Mouse (Mus musculus): Measurements from ENCODE around the gene Fars2. TPM values are rescaled to one million over a fixed set of nuclear protein-coding genes. Genes with fewer than 3 reads are reported as not detected.
"Not testable (repeated sequence)": the region's sequence is repeated elsewhere in the genome, so short reads cannot be mapped to it uniquely, and the experiment has no call there.

Fars2 gene
- polyA plus RNA-seq, 1 experiment from 2014 or later = 32.5 TPM

DNA sequence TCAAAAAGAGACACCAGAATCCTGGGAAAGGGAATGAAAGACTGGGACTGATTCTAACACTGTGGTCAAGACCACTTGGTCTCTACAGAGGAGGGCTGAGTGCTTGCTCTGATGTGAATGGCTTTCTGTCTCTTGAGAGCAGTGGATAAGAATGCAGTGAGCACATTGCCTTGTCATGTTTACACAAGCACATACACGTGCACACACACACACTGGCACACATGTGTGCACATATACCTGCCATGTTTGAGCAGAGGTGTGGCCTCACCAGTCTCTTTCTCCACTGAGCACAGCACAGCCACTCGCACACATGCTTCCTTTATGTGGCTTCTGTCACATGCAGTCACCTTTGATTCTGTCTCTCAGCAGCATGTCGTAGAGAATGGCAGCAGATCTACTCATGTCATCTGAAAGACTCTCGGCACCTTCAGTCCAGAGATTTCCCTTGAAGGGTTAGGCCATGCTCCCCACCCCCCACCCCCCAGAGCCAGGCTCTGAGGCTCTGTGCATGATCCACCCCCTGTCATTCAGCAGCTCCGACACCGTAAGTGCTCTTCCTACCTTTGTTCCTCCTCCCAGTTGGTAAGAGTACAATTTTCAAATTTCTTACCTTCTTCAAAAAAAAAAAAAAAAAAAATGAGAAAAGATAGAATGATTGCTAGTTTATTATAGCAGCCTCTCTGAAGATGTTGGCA lies 313.4 kb downstream of the Fars2 start:
- 71% methylated on average over 6 of the region's 6 CpGs for WGBS
- DNase-seq (ENCODE audit: low spot score) (no peak), ATAC-seq (ENCODE audit: low read depth) (no peak)
- H3K4me2 ChIP-seq (ENCODE audit: low read depth, low read length) = no peak overlapping the region
- no peaks in the 10 kb centered on the region for H3K4me1 ChIP-seq (ENCODE audit: control insufficient read depth, insufficient read depth, low read length)
- no peaks in the 10 kb centered on the region for H3K27me3 ChIP-seq (replicated peaks; ENCODE audit: control insufficient read depth, insufficient read depth, low read length)
- no peaks in the 10 kb centered on the region for H3K36me3 ChIP-seq (ENCODE audit: control insufficient read depth, insufficient read depth, low read length)
- no peaks in the 10 kb centered on the region for H3K9me3 ChIP-seq (ENCODE audit: control insufficient read depth, low read length)
- H3K27ac ChIP-seq (replicated peaks; ENCODE audit: low read depth, low read length) = no peak overlapping the region
- no peak overlapping the region for H3K4me3 ChIP-seq (ENCODE audit: low read depth, low read length)
- no peak overlapping the region for H3K9ac ChIP-seq (ENCODE audit: low read depth, low read length)

DNA sequence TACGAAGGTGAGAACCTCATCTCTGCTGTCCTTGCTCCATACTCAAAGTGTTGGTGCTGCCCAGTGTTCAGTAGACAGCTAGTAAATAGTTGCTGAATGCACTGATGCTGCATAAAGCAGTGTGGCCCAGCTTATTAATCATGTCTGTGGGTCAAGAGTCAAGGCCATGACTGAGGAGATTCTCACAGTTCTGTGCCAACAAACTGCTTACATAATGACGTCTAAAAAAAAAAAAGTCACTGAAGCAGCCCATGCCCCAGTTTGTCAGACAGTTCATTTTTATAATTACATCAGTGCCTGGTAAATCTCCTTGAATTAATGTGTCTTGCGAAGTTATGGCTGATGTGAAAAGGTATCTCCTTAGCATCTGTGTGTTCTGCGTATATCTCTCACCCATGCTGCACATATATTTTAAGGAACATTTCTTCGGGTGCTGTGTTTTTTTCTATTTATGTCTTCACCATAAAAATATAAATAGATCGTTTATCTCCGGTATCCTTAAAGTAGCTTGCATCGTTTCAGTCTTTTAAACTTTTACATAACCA lies 314.8 kb downstream of the Fars2 start:
- H3K9me3 ChIP-seq (ENCODE audit: control insufficient read depth, low read length) = no peaks in the 10 kb centered on the region
- no peak for DNase-seq (ENCODE audit: low spot score)
- H3K36me3 ChIP-seq (ENCODE audit: control insufficient read depth, insufficient read depth, low read length) = no peaks in the 10 kb centered on the region
- no peak overlapping the region for H3K4me3 ChIP-seq (ENCODE audit: low read depth, low read length)
- H3K4me1 ChIP-seq (ENCODE audit: control insufficient read depth, insufficient read depth, low read length) = no peaks in the 10 kb centered on the region
- no peaks in the 10 kb centered on the region for H3K27me3 ChIP-seq (replicated peaks; ENCODE audit: control insufficient read depth, insufficient read depth, low read length)
- H3K27ac ChIP-seq (replicated peaks; ENCODE audit: low read depth, low read length) = no peak overlapping the region
- H3K4me2 ChIP-seq (ENCODE audit: low read depth, low read length) = no peak overlapping the region
- ATAC-seq (ENCODE audit: low read depth) = no peak
- WGBS = 87% methylated on average over 8 of the region's 8 CpGs
- H3K9ac ChIP-seq (ENCODE audit: low read depth, low read length) = no peak overlapping the region

DNA sequence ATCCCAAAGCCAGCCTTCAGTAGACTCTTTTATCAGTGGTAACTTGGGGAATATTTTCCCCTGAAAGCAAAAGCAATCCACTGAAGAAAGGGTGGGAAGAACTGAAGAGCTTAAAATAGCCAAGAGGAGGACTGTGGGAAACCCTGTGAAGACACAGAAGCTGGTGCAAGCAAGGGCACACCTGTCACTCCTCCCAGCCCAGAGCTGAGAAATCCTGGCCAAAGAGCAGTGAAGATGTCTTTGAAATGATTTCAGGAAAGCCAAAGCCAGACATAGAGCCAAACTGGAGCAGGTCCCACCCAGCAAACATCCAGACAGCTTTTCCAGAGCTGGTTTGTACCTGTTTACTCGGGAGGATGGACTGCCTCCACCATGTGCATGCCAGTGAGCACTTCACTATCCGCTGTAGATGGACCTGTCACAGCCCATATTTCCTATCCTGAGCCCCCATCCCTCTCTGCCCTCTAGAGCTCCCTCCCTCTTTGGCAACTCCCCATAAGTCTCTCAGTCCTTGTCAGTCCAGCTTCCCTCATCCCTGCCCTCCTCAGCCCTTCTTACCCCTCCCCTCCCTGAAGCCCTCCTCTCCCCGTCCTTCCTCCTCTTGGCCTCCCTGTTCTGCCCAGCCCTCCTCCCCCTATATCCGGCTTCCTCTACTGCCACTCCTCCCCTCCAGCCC lies 327.7 kb downstream of the Fars2 start:
- H3K4me1 ChIP-seq (ENCODE audit: control insufficient read depth, insufficient read depth, low read length) = no peaks in the 10 kb centered on the region
- H3K36me3 ChIP-seq (ENCODE audit: control insufficient read depth, insufficient read depth, low read length) = no peaks in the 10 kb centered on the region
- H3K9ac ChIP-seq (ENCODE audit: low read depth, low read length) = no peak overlapping the region
- H3K4me2 ChIP-seq (ENCODE audit: low read depth, low read length) = no peak overlapping the region
- H3K27ac ChIP-seq (replicated peaks; ENCODE audit: low read depth, low read length) = no peak overlapping the region
- no peak for DNase-seq (ENCODE audit: low spot score)
- ATAC-seq (ENCODE audit: low read depth) = no peak
- 48% methylated on average over 4 of the region's 4 CpGs for WGBS
- H3K9me3 ChIP-seq (ENCODE audit: control insufficient read depth, low read length) = no peaks in the 10 kb centered on the region
- H3K27me3 ChIP-seq (replicated peaks; ENCODE audit: control insufficient read depth, insufficient read depth, low read length) = no peaks in the 10 kb centered on the region
- no peak overlapping the region for H3K4me3 ChIP-seq (ENCODE audit: low read depth, low read length)

DNA sequence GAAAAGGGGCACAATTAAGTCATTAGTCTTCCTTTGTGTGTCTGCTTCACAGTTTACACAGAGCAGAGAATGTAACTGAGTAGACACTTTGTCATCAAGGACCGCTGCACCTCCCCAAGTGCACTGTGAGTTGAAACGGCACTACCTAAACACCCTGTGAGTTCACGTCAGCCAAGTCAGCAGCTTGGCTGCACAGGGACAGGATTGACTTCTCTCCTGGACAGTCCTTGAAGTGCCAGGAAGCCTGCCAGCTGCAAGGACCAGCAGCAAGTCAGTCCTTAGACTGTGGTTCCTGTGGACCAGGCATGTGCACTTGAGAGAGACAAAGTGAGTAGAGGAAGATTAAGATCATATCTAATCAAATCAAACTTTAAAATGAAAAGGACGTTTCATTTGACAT lies 330.7 kb downstream of the Fars2 start:
- Histone ChIP-seq H3K4me1 (ENCODE audit: control insufficient read depth, insufficient read depth, low read length) (no peaks in the 10 kb centered on the region), H3K36me3 (ENCODE audit: control insufficient read depth, insufficient read depth, low read length) (no peaks in the 10 kb centered on the region), H3K27ac (replicated peaks; ENCODE audit: low read depth, low read length) (no peak overlapping the region), H3K4me2 (ENCODE audit: low read depth, low read length) (no peak overlapping the region), H3K9me3 (ENCODE audit: control insufficient read depth, low read length) (no peaks in the 10 kb centered on the region), H3K9ac (ENCODE audit: low read depth, low read length) (no peak overlapping the region), H3K27me3 (replicated peaks; ENCODE audit: control insufficient read depth, insufficient read depth, low read length) (no peaks in the 10 kb centered on the region), H3K4me3 (ENCODE audit: low read depth, low read length) (no peak overlapping the region)
- no peak for DNase-seq (ENCODE audit: low spot score)
- 58% methylated on average over 4 of the region's 4 CpGs for WGBS
- no peak for ATAC-seq (ENCODE audit: low read depth)

DNA sequence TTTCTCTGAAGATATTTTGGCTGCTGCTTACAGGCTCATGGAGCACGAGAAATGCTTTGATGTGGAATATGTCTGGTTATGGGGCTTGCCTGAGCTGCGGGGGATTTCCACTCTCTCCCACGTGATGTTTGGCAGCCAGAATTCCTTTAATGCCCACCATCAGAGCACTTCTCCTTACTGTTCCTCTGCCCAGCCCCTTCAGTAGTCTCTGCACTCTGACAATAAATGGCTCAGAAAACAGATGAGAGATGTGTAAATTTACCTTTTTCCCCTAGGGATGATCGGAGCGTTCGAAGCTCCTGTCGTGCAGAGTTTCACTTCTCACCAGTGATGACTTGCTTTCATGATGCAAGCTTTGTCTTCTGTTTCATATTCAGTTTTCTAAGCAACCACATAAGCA lies 331.4 kb downstream of the Fars2 start:
- no peak overlapping the region for H3K4me2 ChIP-seq (ENCODE audit: low read depth, low read length)
- H3K9me3 ChIP-seq (ENCODE audit: control insufficient read depth, low read length) = no peaks in the 10 kb centered on the region
- WGBS = 55% methylated on average over 7 of the region's 7 CpGs
- no peak overlapping the region for H3K9ac ChIP-seq (ENCODE audit: low read depth, low read length)
- no peak overlapping the region for H3K27ac ChIP-seq (replicated peaks; ENCODE audit: low read depth, low read length)
- H3K36me3 ChIP-seq (ENCODE audit: control insufficient read depth, insufficient read depth, low read length) = no peaks in the 10 kb centered on the region
- DNase-seq (ENCODE audit: low spot score) = peak; percentile 29
- H3K27me3 ChIP-seq (replicated peaks; ENCODE audit: control insufficient read depth, insufficient read depth, low read length) = no peaks in the 10 kb centered on the region
- no peaks in the 10 kb centered on the region for H3K4me1 ChIP-seq (ENCODE audit: control insufficient read depth, insufficient read depth, low read length)
- no peak overlapping the region for H3K4me3 ChIP-seq (ENCODE audit: low read depth, low read length)
- no peak for ATAC-seq (ENCODE audit: low read depth)

DNA sequence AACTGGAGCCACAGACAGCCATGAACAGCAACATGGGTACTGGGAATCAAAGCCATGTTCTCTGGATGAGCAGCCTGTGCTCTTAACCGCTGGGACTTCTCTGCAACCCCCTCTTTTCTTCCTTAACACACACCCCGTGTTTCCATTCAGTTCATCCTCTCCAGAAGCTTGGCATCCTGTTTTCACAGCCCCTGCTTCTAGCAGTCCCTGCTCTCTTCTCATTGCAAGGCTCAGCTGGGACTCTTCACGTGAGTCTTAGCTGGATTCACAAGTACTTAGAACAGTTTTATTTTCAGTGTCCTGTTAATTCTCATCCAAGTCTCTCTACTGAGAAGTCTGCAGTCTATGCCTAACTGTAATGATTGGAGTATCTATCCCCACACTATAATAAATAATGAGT lies 334.2 kb downstream of the Fars2 start:
- Histone ChIP-seq H3K27me3 (replicated peaks; ENCODE audit: control insufficient read depth, insufficient read depth, low read length) (no peaks in the 10 kb centered on the region), H3K36me3 (ENCODE audit: control insufficient read depth, insufficient read depth, low read length) (no peaks in the 10 kb centered on the region), H3K9me3 (ENCODE audit: control insufficient read depth, low read length) (no peaks in the 10 kb centered on the region), H3K4me3 (ENCODE audit: low read depth, low read length) (no peak overlapping the region), H3K4me1 (ENCODE audit: control insufficient read depth, insufficient read depth, low read length) (no peaks in the 10 kb centered on the region), H3K9ac (ENCODE audit: low read depth, low read length) (no peak overlapping the region), H3K27ac (replicated peaks; ENCODE audit: low read depth, low read length) (no peak overlapping the region), H3K4me2 (ENCODE audit: low read depth, low read length) (no peak overlapping the region)
- ATAC-seq (ENCODE audit: low read depth) (no peak), DNase-seq (ENCODE audit: low spot score) (no peak)
- WGBS = 65% methylated on average over 3 of the region's 3 CpGs

DNA sequence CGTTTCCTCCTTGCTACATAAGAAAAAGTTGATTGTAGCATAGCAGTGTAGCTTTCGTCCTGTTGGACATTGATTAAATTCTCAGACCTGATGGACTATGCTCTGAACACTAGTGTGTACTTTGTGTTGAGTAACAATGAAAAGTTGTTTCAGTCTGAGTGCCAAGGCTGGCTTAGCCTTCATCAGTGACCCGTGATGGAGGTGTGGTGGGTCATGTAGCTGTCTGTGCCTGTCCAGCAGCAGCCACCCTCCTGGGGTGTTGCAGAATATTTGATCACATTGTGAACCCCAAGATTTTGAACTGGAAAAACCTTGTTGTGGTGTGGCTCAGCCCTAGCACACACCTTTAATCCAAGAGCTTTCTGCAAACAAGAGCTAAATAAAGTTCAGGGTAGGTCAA lies 343.3 kb downstream of the Fars2 start:
- Histone ChIP-seq H3K4me2 (ENCODE audit: low read depth, low read length) (no peak overlapping the region), H3K4me3 (ENCODE audit: low read depth, low read length) (no peak overlapping the region), H3K9ac (ENCODE audit: low read depth, low read length) (no peak overlapping the region), H3K36me3 (ENCODE audit: control insufficient read depth, insufficient read depth, low read length) (no peaks in the 10 kb centered on the region), H3K4me1 (ENCODE audit: control insufficient read depth, insufficient read depth, low read length) (no peaks in the 10 kb centered on the region), H3K9me3 (ENCODE audit: control insufficient read depth, low read length) (no peaks in the 10 kb centered on the region), H3K27ac (replicated peaks; ENCODE audit: low read depth, low read length) (no peak overlapping the region), H3K27me3 (replicated peaks; ENCODE audit: control insufficient read depth, insufficient read depth, low read length) (no peaks in the 10 kb centered on the region)
- DNase-seq (ENCODE audit: low spot score) (no peak), ATAC-seq (ENCODE audit: low read depth) (no peak)
- WGBS = 44% methylated on average over 3 of the region's 3 CpGs

DNA sequence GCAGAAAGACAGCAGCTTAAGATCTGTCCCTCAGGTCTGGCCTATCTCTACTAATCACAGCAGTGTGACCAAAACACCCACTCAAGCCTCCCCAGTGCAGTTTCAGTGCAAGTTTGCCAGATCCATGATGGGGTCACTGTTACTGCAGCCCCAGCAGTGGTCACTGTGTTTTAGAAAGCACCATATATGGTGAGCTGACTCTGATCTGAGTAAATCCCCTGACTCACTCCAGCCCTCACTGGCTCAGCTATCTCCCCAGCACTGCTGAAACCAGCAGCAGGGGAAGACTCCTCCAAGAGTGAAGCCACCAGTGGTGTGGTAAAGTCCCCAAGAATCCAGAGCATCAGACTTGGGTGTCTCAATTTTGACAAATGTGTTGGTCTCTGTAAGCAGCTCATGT lies 346.5 kb downstream of the Fars2 start:
- Histone ChIP-seq H3K36me3 (ENCODE audit: control insufficient read depth, insufficient read depth, low read length) (no peaks in the 10 kb centered on the region), H3K27ac (replicated peaks; ENCODE audit: low read depth, low read length) (no peak overlapping the region), H3K27me3 (replicated peaks; ENCODE audit: control insufficient read depth, insufficient read depth, low read length) (no peaks in the 10 kb centered on the region), H3K9ac (ENCODE audit: low read depth, low read length) (no peak overlapping the region), H3K4me3 (ENCODE audit: low read depth, low read length) (no peak overlapping the region), H3K4me2 (ENCODE audit: low read depth, low read length) (no peak overlapping the region), H3K4me1 (ENCODE audit: control insufficient read depth, insufficient read depth, low read length) (no peaks in the 10 kb centered on the region), H3K9me3 (ENCODE audit: control insufficient read depth, low read length) (no peaks in the 10 kb centered on the region)
- ATAC-seq (ENCODE audit: low read depth) (no peak), DNase-seq (ENCODE audit: low spot score) (no peak)

DNA sequence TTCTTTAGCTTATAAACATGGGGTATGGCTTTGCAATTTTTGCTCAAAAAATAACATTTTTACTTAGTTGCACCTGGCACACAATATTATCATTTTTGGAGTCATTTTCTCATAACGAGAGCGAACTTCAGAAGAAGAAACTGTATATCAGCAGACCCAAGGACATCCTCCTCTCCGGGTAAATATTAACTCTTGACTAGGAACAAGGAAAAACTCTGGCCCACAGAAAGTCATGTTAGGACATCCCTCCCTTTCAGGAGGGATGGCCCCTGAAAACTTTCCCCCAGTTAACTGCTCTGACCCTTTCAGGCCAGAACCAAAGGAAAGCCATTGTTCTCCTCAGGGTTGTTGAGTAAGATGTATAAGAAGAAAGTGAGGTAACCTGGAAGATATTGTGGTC lies 348.9 kb downstream of the Fars2 start:
- not testable (repeated sequence) for H3K27me3 ChIP-seq (replicated peaks; ENCODE audit: control insufficient read depth, insufficient read depth, low read length); H3K9me3 ChIP-seq (ENCODE audit: control insufficient read depth, low read length); ATAC-seq (ENCODE audit: low read depth); DNase-seq (ENCODE audit: low spot score); H3K27ac ChIP-seq (replicated peaks; ENCODE audit: low read depth, low read length); H3K4me1 ChIP-seq (ENCODE audit: control insufficient read depth, insufficient read depth, low read length); H3K4me2 ChIP-seq (ENCODE audit: low read depth, low read length); H3K4me3 ChIP-seq (ENCODE audit: low read depth, low read length); H3K36me3 ChIP-seq (ENCODE audit: control insufficient read depth, insufficient read depth, low read length); H3K9ac ChIP-seq (ENCODE audit: low read depth, low read length)
- 93% methylated on average over 3 of the region's 3 CpGs for WGBS

All from embryonic facial prominence, embryonic 14.5 days (tissue).